Mouse (Mus musculus) T-cell, adult 2 months (primary cell): ENCODE results near the gene Sirt5.

ENCODE experiments used
- DNase-seq: peaks from one replicate; pipeline ENCODE4 v3.0.0; 2022; ENCODE audit warnings: low spot score

Sirt5 gene

DNA sequence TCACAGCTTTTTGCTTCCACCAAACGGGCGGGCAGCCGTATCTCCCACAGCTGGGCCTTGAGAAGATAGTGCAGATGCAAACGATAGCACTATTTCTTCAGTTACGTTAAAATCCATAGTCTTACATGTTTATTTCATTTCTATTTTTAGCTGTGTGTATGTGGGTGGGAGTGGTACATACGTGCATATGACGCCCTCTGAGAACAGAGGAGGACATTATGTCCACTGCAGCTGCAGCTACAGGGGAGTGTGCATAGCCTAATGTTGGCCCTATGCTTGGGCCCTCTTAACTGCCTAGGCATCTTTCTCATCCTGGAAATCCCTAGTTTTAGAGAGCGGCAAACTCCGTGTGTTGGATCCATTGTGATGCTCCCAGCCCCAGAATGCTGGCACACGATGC, 8.9 kb downstream of the Sirt5 start:
- no peak for DNase-seq

DNA sequence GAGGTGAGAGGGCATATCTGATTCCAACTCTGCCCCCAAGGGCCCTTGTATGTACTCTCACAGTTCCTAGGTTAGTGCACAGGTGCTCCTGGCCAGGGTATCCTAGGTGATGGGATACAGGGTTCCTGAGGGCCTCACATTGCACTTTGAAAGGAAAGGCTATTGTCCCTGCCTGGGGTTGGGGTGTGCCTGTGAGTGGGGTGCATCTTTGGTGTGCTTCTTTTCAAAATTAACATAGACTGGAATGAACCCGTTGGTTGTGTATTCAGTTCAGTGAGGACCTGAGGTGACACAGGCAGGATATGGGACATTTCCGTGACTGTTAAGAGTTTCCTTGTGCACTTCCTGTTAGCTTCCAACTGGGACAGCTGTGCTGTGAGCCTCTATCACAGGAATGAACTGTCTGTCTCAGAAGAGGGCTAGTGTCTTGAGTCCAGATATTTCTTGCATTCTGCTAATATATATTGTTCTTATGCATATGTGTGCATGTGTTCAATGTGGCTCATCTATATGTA, 9.7 kb downstream of the Sirt5 start:
- DNase-seq, result no peak

DNA sequence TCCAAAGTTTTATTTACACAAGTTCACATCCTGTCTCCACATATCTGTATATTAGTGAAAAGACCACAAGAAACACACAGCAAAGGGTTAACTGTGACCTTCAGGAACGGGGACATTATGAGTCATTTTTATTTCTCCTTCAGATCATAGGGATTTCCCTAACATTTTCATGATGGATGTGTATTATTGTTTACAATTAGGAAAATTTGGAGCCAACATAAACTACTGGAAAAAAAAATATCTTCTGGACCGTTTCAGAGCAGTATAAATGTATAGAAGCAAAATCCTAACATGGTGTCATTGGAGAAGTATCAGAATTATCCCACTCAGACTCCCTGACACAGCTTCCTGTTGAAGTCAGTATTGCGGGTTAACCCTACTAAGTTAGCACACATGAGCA, 14.7 kb downstream of the Sirt5 start:
- no peak for DNase-seq

DNA sequence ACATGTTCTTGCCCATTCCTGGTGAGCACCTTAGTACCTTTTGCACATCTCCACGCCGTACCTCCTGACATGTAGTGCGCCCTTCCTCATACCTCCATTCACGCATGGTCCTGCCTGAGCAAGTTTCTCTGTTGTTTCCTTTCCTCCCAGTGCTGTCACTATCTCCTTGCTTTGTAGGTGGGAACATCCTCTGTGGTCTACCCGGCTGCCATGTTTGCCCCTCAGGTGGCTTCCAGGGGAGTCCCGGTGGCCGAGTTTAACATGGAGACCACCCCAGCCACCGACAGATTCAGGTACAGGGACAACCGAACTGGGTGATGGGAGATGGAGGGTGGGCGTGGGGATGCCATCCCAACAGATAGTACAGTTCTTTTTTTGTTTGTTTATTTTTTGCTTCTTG, 20.0 kb downstream of the Sirt5 start:
- no peak for DNase-seq

DNA sequence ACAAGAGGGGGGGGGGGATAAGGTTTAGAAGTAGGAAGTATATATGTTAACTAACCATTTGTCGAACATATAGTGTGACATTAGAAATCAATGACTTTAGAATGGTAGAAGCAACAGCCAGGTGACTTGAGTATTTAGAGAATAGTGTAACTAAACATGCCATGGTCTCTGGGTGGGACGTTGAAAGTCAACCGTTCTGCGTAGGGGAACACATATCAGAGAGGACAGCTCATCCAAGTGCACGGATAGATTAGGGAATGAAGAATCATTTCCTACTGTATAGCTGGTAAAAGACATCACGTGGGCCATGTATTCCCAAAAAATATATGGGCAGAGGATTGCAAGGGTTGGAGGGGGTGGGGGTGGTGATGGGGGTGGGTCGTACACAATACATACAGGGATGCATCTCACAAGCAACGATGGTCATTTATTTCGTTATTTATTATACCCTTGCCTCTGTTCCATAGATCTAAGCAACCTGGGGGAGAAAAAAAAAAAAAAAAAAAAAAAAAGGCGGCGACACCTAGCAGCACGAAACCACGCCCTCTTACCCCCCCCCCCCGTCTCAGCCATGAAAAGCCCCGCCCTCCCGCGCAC, 32.5 kb downstream of the Sirt5 start:
- DNase-seq, result no peak

DNA sequence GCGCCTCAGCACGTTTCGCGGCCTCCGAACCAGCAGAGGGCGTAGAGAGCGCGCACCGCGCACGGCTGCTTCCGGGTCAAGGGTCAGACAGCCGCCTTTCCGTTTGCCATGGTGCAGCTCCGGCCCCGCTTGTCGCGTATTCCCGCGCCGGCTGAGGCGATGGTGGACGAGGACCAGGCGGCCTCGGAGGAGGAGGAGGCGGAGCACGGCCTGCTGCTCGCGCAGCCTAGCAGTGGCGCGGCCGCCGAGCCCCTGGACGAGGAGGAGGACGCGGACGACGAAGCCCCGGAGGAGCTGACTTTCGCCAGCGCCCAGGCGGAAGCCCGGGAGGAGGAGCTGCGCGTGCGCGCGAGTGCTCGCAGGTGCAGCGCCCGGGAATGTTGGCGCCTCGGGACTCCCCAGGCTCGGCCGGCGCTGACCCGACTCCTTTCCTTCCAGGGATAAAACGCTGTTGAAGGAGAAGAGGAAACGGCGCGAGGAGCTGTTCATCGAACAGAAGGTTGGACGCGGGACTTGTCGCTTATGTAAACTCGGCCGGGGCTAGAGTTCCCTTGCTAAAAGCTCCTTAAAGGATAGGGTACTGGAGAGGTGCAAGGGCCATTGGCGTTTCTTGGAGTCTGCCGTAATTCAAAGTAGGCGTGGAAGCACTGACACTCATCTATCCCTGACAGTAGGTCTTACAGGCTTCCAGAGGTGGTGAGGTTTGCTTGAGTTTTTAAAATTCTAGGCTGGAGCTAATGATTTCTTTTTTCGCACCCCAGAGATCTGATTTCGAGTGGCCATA, 33.2 kb downstream of the Sirt5 start, which contains the start of gene Nol7:
Gene Nol7 (plus strand): TSS at position 94 of the 784 bp plus-strand sequence.
- DNase-seq, result peak; percentile 93

DNA sequence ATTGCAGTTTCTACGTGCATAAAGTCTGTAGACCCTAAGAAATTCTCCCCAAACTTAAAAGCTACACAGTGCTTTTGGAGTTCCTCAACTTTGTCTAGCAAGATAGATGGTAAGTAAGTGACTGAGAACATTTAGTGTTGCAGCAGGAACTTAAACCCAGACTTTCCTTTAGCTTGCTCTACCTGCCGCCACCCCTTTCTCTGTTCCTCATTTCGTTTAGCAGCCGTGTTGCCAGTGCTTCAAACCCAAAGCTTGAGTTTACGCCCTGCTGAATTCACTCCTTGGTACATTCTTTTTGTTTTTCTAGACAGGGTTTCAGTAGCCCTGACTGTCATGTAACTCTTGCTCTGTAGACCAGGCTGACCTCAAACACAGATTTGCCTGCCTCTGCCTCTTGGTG, 34.3 kb downstream of the Sirt5 start:
- no peak for DNase-seq

DNA sequence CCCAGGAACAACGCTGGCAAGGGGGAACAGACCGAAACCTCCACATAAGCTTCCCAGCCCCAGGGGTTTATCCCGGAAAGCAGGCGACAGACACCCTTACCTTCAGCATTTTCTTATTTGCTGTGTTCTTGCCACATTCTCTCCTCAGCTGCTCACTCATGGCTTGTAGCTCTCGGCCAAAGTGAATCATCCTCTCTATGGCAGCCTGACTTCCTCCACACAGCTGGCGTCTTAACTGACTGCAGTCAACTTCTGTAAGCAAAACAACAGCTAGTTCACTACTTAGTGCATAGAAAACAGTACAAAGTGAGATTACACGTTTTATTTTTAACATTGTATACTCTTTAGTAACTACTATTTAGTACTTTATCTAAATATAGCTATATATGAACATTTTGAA, 47.0 kb downstream of the Sirt5 start:
- DNase-seq, result no peak

DNA sequence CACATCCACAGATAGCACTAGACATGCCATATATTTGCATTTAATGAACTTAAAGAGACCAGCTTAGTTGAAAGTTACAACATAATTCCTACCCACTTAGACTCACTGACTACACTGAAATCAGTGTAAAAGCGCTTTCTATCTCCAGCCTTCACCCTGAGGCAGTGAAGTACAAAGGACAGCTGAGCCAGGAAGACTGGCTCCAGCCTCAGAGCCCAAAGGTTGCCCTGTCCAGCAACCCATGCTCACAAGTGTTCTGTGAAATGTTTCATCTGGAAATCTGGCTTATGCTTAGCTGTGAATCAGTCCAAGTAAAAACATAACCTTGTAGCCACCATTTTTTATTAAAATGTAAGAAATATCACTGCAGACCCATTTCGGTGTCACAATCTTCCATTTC, 48.3 kb downstream of the Sirt5 start:
- DNase-seq, result no peak

DNA sequence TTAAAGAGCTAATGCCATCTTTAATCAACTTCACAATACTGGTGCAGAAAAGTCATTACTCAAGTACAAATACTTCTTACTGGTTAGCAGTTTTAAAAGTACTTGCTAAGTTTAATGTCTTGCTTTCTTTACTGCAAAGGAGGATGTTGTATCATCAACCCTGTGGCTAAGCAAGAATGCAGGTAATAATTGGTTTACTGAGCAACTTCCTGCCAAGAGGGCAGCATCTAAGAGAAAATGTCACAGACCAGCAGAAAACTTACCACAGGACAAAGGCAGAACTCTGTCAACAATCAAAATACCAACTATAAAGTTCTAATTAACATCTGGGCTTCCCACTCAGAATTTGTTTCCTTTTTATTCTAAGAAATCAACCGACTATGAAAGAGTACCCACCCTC, 50.0 kb downstream of the Sirt5 start:
- DNase-seq, result no peak

DNA sequence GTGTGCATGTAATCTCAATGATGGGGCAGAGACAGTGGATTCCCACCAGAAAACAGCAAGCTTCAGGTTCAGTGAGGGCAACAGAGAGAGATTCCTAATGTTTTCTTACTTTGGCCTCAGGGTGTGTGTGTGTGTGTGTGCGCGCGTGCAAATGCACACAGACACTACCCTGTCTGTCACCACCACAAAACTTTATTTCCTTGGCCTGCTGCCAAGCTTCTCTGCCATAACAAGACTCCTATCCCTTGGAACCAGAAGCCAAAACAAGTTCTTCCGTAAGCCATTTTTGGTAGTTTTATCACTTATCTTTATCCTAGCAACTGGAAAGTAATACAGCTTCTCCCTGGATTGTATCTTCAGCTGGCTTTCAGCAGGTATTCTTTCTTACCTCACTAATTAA, 63.1 kb downstream of the Sirt5 start:
- DNase-seq, result no peak

DNA sequence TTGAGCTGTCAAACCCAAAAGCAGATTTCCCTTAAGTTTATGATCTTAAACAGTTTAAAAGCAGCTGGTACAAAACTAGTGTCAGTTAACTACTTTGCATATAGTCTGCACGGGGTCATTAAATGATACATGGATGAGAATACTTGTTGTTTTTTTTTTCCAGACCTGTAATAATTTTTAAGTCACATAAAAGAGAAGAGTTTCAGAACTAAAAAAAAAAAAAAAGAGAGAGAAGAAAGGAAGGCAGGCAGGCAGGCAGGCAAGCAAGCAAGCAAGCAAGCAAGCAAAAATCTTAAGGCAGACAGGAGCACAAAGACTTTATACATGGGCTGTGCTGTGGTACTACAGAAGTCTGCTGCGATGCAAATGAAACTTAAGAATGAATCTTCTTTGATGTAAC, 68.1 kb downstream of the Sirt5 start:
- DNase-seq, result no peak

DNA sequence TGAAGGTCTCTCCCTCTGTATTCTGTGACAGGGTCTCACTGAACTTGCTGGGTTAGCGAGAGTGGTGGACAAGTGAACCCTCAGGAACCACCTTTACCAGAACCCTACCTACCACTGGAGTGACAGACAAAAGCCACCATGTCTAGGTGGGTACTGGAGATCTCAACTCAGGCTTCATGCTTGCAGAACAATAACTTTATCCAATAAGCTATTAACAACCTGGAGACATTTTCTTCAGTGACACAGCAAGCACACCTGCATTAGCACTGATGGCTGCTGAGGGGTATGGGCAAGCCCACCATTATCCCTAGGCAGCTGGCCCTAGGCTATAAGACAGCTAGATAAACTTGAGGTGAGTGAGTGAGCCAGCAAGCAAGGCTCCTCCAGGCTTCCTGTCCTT, 75.1 kb downstream of the Sirt5 start:
- no peak for DNase-seq

DNA sequence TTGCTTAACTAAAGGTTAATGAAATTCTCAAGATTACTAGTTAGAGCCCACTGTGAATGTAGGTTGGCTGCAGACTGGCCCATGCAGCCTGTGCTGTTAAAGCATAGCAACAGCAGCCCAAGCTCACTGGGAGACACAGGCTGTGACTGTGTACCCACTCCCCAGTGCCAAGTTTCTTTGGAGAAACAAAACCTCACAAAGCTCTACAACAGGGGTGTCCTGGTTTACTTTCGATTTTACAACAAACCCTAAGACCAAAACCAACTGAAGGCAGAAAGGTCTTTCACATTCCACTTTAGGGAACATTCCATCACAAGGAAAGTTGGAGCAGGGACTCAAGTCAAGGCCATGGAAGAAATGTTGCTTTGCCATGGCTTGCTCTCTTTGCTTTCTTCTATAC, 77.3 kb downstream of the Sirt5 start:
- DNase-seq, result no peak

DNA sequence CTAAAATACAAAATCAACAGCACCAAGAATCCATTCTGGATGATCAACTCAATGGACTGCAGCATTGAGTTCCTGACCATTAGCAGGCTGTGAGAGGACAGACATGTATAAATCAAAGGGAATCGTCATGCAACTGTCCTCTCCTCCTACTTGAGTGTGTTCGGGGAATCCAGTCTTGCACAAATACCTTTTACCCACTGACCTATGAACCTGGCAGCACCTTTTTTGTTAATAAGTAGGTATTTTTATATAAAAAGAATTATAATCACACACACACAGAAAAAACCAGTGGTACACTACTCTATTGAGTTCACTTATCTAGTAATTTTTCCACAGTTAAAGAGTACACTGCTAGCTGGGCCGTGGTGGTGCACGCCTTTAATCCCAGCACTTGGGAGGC, 78.4 kb downstream of the Sirt5 start:
- no peak for DNase-seq

DNA sequence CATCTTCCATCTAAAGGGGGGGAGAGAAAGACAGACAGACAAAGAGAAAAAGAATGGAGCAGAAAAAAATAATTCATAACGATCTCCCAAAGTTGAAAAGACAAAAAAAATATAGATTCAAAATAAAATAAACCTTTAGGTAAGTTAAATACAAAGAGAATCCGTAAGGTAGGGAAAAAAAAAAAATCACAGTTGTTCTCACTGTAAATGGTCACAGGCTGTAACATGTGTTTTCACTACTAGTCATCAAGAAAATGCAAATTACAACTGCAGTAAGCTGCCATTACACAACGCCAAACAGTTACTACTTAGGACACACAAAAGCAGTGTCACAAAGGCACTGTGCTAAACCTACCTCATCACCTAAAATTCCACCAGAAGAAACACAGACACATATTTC, 79.4 kb downstream of the Sirt5 start:
- no peak for DNase-seq
